Mouse (Mus musculus) lung, embryonic 14.5 days (tissue): ENCODE data around the gene Arsb. TPM values are rescaled to one million over a fixed set of nuclear protein-coding genes. Genes with fewer than 3 reads are reported as not detected.
"Not testable (repeated sequence)": the region's sequence is repeated elsewhere in the genome, so short reads cannot be mapped to it uniquely, and the experiment has no call there.

Experiments
- ATAC-seq: fragments of 200-750 bp; cut with Nextera tagmentation; 2 replicates; pipeline ENCODE4 v1.8.0; 2017; ENCODE audit warnings: mild to moderate bottlenecking, moderate TSS enrichment, moderate library complexity; ENCODE audit not compliant: insufficient read depth
- DNase-seq: peaks from one replicate; pipeline ENCODE4 v3.0.0-alpha.2; 2015
- H3K27ac ChIP-seq: fragments of 300-500 bp; sonication (generic); 2 replicates; pipeline ENCODE4 v1.5.1; 2014; ENCODE audit warnings: low read depth, mild to moderate bottlenecking, moderate library complexity
- H3K27me3 ChIP-seq: fragments of 300-500 bp; sonication (generic); 2 replicates; pipeline ENCODE4 v1.6.1; 2014; ENCODE audit warnings: low read length, control low read depth; ENCODE audit not compliant: insufficient read depth
- H3K36me3 ChIP-seq: fragments of 300-500 bp; sonication (generic); 2 replicates; pipeline ENCODE4 v1.6.1; 2014; ENCODE audit warnings: control low read depth; ENCODE audit not compliant: insufficient read depth
- H3K4me1 ChIP-seq: fragments of 300-500 bp; sonication (generic); 2 replicates; pipeline ENCODE4 v1.6.1; 2014; ENCODE audit warnings: antibody characterized with exemption, control low read depth; ENCODE audit not compliant: insufficient read depth
- H3K4me2 ChIP-seq: fragments of 300-500 bp; sonication (generic); 2 replicates; pipeline ENCODE4 v1.6.1; 2014; ENCODE audit warnings: mild to moderate bottlenecking
- H3K4me3 ChIP-seq: fragments of 300-500 bp; sonication (generic); 2 replicates; pipeline ENCODE4 v1.5.1; 2014; ENCODE audit warnings: low read depth, low read length
- H3K9ac ChIP-seq: fragments of 300-500 bp; sonication (generic); 2 replicates; pipeline ENCODE4 v1.6.1; 2014
- H3K9me3 ChIP-seq: fragments of 300-500 bp; sonication (generic); 2 replicates; pipeline ENCODE4 v1.6.1; 2016; ENCODE audit warnings: low read depth, low read length, control low read depth
- CTCF ChIP-seq: IDR thresholded peaks from 2 replicates; pipeline ENCODE4 v1.5.1; 2016; ENCODE audit warnings: antibody characterized with exemption, low read depth
- WGBS: fragments of 180-500 bp; shearing (Covaris S2); extraction: QIAGEN DNeasy Blood & Tissue Kit; methylation state at CpG from one replicate; pipeline ENCODE4 v1.1.7; 2014; 5-methylcytosine and 5-hydroxymethylcytosine counted together
- polyA plus RNA-seq: library from polyadenylated mRNA; unstranded; fragments of >200 nt; fragmentation: Nextera tagmentation; extraction: Ambion mirVana; gene quantifications from 2 replicates; pipeline ENCODE4 v1.2.1, GENCODE M21; 2014

Gene Arsb
- polyA plus RNA-seq, 1 experiment from 2014 or later, result 20.3 TPM

DNA sequence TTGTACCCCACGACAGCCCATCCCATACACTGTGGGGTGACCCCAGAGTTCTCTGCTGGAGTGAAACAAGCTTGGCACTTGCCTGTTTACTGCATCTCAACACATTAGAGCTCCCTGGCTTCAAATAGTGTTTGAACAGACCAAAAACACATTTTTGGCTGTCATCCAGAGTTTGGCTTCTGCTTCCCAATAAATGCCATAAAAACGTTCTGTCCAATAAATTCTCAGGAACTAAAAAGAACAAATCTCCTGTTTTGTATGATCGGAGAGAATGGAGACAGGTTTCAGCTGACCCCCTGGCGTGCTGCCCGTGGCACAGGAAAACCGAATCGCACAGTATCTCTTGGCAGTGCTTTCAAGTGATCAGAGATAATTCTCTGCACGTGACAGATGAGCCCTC, 16.2 kb downstream of the Arsb start:
- no peak overlapping the region for H3K4me3 ChIP-seq
- H3K9ac ChIP-seq, result no peak overlapping the region
- H3K27me3 ChIP-seq, result no peaks in the 10 kb centered on the region
- H3K36me3 ChIP-seq, result no peaks in the 10 kb centered on the region
- H3K4me1 ChIP-seq, result peaks cover 9% of the 10 kb centered on the region; the same call in 1 of the 2 replicates
- no peaks in the 10 kb centered on the region for H3K9me3 ChIP-seq
- no peak overlapping the region for H3K27ac ChIP-seq
- ATAC-seq, result peak; percentile 68; the same call in 1 of the 2 replicates
- peak; percentile 91 for DNase-seq
- no peak overlapping the region for H3K4me2 ChIP-seq
- no peak for TF ChIP-seq CTCF
- 34% methylated on average over 8 of the region's 8 CpGs for WGBS

DNA sequence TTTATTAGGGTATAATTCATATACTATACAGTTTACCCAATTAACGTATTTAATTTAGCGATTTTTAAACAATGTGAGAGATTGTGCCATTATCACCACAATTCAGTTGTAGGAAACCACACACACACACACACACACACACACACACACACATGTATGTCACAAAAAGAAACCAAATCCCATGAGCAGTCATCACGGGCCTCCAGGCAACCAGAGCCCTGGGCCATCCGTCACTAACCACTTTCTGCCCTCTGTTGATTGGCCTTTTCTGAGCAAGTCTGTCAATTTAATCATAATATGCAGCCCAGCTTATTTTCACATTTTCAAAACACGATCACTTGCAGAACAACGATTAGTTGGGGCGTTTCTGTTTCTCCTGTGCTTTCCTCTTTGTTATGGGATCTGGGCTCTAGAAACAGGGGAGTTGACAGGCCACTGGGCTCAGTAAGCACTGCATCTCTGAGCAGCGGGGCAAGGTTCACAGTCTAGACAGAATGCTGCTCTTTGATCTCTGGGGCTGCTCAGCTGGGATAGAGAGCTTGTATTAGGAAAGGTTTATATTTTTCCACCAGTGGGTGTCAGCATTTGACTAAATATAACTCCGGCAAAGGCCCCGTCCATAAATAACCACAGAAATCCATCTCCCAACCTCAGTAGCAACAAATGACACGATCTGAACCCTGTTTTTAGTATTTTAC, 21.7 kb downstream of the Arsb start:
- H3K9me3 ChIP-seq, result no peaks in the 10 kb centered on the region
- H3K27me3 ChIP-seq, result no peaks in the 10 kb centered on the region
- peaks cover 3% of the 10 kb centered on the region; the same call in 1 of the 2 replicates for H3K4me1 ChIP-seq
- TF ChIP-seq CTCF, result peak; percentile 57
- DNase-seq (peak; percentile 94), ATAC-seq (peak; percentile 80)
- no peaks in the 10 kb centered on the region for H3K36me3 ChIP-seq
- no peak overlapping the region; the same call in 1 of the 2 replicates for H3K27ac ChIP-seq
- no peak overlapping the region for H3K4me3 ChIP-seq
- no peak overlapping the region for H3K4me2 ChIP-seq
- WGBS, result 34% methylated on average over 11 of the region's 11 CpGs
- H3K9ac ChIP-seq, result no peak overlapping the region

GRCm38 (mm10) chr13:93793643-93794182, 22.3 kb downstream of the Arsb start:
- DNase-seq (no peak), ATAC-seq (no peak)
- no peak for TF ChIP-seq CTCF

DNA sequence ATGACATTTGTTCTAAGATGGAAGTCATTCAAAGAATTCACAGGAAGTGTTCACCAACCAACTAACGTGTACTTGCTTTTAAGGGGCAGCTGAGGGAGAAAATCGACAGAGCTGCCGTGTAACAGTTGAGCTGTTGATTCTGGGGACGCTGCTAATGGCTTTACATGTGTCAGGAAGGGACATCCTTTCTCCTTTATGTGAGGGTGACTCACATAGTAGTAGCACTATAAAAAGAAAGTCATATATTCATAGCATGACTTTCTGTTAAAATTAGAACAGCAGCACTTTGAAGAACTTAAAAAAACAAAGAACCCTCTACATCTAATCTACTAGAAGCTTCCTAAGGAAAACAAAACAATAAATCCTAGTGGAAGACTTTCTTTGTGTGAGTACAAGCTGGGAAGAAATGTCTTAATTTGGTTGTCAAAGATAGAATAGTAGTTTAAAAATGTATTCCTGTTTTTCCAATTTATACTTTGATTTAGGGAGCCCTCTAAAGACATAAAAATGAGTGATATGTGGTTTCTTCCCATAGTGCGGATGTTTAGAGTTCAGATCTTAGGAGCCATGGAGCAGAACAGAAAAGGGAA, 25.7 kb downstream of the Arsb start:
- Histone ChIP-seq H3K27ac (no peak overlapping the region), H3K27me3 (no peaks in the 10 kb centered on the region), H3K4me2 (no peak overlapping the region), H3K4me1 (no peaks in the 10 kb centered on the region), H3K9ac (no peak overlapping the region), H3K9me3 (no peaks in the 10 kb centered on the region), H3K36me3 (no peaks in the 10 kb centered on the region), H3K4me3 (no peak overlapping the region)
- no peak for TF ChIP-seq CTCF
- no peak for DNase-seq
- ATAC-seq, result no peak
- 57% methylated on average over 5 of the region's 5 CpGs for WGBS

More at GRCm38 (mm10) chr13:93793643-93794182, 22.3 kb downstream of the Arsb start:
- no peaks in the 10 kb centered on the region for H3K9me3 ChIP-seq
- no peak overlapping the region for H3K9ac ChIP-seq
- 75% methylated on average over 10 of the region's 10 CpGs for WGBS
- no peak overlapping the region for H3K27ac ChIP-seq
- H3K4me1 ChIP-seq, result 0 out of 2 replicates have a peak, but pooled peaks cover 3% of the 10 kb centered on the region
- H3K4me3 ChIP-seq, result no peak overlapping the region
- no peaks in the 10 kb centered on the region for H3K36me3 ChIP-seq
- no peak overlapping the region for H3K4me2 ChIP-seq
- no peaks in the 10 kb centered on the region for H3K27me3 ChIP-seq

- WGBS, result 78% methylated on average over 2 of the region's 2 CpGs
- not testable (repeated sequence) for ATAC-seq, DNase-seq
These were observed 38.9 kb downstream of the Arsb start for GRCm38 (mm10) chr13:93810311-93810710.

GRCm38 (mm10) chr13:93814081-93814480, 42.7 kb downstream of the Arsb start:
- Histone ChIP-seq H3K27ac (no peak overlapping the region), H3K4me1 (no peaks in the 10 kb centered on the region), H3K4me2 (no peak overlapping the region), H3K9me3 (no peaks in the 10 kb centered on the region), H3K4me3 (no peak overlapping the region), H3K9ac (no peak overlapping the region), H3K36me3 (no peaks in the 10 kb centered on the region), H3K27me3 (no peaks in the 10 kb centered on the region)
- TF ChIP-seq CTCF, result no peak
- ATAC-seq, result no peak
- 87% methylated on average over 6 of the region's 6 CpGs for WGBS
- DNase-seq, result no peak

More at GRCm38 (mm10) chr13:93810311-93810710, 38.9 kb downstream of the Arsb start:
- not testable (repeated sequence) for H3K4me3 ChIP-seq, H3K4me2 ChIP-seq, H3K36me3 ChIP-seq, H3K4me1 ChIP-seq, H3K9me3 ChIP-seq, H3K27ac ChIP-seq, H3K9ac ChIP-seq, H3K27me3 ChIP-seq

- H3K4me3 ChIP-seq, result no peak overlapping the region
- no peak overlapping the region for H3K9ac ChIP-seq
- ATAC-seq, result no peak
- H3K4me2 ChIP-seq, result no peak overlapping the region
- 86% methylated on average over 12 of the region's 12 CpGs for WGBS
- H3K27me3 ChIP-seq, result no peaks in the 10 kb centered on the region
- no peaks in the 10 kb centered on the region for H3K36me3 ChIP-seq
- H3K27ac ChIP-seq, result no peak overlapping the region
- H3K9me3 ChIP-seq, result peaks cover 4% of the 10 kb centered on the region; the same call in 1 of the 2 replicates
- no peak for TF ChIP-seq CTCF
- no peaks in the 10 kb centered on the region for H3K4me1 ChIP-seq
- no peak for DNase-seq
These were observed 43.2 kb downstream of the Arsb start for GRCm38 (mm10) chr13:93814676-93815075.
